Mouse (Mus musculus): ENCODE results near the gene Rtn4. TPM values are rescaled to one million over a fixed set of nuclear protein-coding genes. Genes with fewer than 3 reads are reported as not detected.

The Rtn4 gene
- total and polyA plus RNA-seq, 3 experiments: 46.5 to 202 (median 57.8) TPM

- Histone ChIP-seq H3K27ac (ENCODE audit: control insufficient read depth, low read depth, low read length) (no peak overlapping the region), H3K36me3 (ENCODE audit: control insufficient read depth in 1 of 2, insufficient read depth in 2 of 2, low read length in 2 of 2) (no peaks in the 10 kb centered on the region), H3K9me3 (replicated peaks; ENCODE audit: insufficient read depth, low read length) (no peaks in the 10 kb centered on the region), H3K4me3 (ENCODE audit: control insufficient read depth in 1 of 2, insufficient read depth in 1 of 2, low read depth in 2 of 2, low read length in 2 of 2) (no peak overlapping the region), H3K27me3 (ENCODE audit: control insufficient read depth in 1 of 2, insufficient read depth in 2 of 2, low read length in 2 of 2) (no peaks in the 10 kb centered on the region), H3K9ac (ENCODE audit: control insufficient read depth, low read depth, low read length, poor library complexity, severe bottlenecking) (no peak overlapping the region), H3K79me2 (ENCODE audit: control insufficient read depth, insufficient read depth, low read length, poor library complexity) (no peaks in the 10 kb centered on the region), H3K4me1 (ENCODE audit: control insufficient read depth in 1 of 2, insufficient read depth in 2 of 2, low read length in 2 of 2) (no peaks in the 10 kb centered on the region)
- no peak for DNase-seq (ENCODE audit: low read depth, low spot score)
- TF ChIP-seq ZC3H11A (IDR thresholded peaks at IDR 0.05; ENCODE audit: low read depth, low read length) (no peak), POLR2A (IDR thresholded peaks at IDR 0.05; ENCODE audit: control insufficient read depth in 1 of 2, insufficient read depth in 1 of 2, low read depth in 1 of 2, low read length in 2 of 2, poor library complexity in 1 of 2) (no peak), POLR2AphosphoS2 (IDR thresholded peaks at IDR 0.05; ENCODE audit: low read length) (no peak), USF1 (IDR thresholded peaks at IDR 0.05; ENCODE audit: low read depth, low read length) (no peak), EP300 (IDR thresholded peaks at IDR 0.05; ENCODE audit: low read depth in 1 of 2, low read length in 2 of 2) (no peak), POLR2AphosphoS5 (IDR thresholded peaks at IDR 0.05; ENCODE audit: borderline replicate concordance, low read depth, low read length) (no peak), CHD1 (IDR thresholded peaks at IDR 0.05; ENCODE audit: low read depth, low read length) (no peak), MAFK (IDR thresholded peaks at IDR 0.05; ENCODE audit: borderline replicate concordance, low read depth, low read length) (no peak), MEF2A (IDR thresholded peaks at IDR 0.05; ENCODE audit: extremely low read depth, insufficient replicate concordance, low read depth, low read length, poor library complexity, severe bottlenecking) (no peak), MYC (IDR thresholded peaks at IDR 0.05; ENCODE audit: low read depth, low read length) (no peak), KAT2A (conservative IDR thresholded peaks at IDR 0.05; ENCODE audit: low read depth, low read length) (no peak), RAD21 (IDR thresholded peaks at IDR 0.05; ENCODE audit: low read depth, low read length) (no peak), ELF1 (IDR thresholded peaks at IDR 0.05; ENCODE audit: low read depth, low read length) (no peak), NRF1 (IDR thresholded peaks at IDR 0.05; ENCODE audit: insufficient read depth, low read depth, low read length, poor library complexity, severe bottlenecking) (no peak), USF2 (IDR thresholded peaks at IDR 0.05; ENCODE audit: borderline replicate concordance in 1 of 2, insufficient read depth in 1 of 2, low read depth in 1 of 2, low read length in 2 of 2) (no peak), SMC3 (IDR thresholded peaks at IDR 0.05; ENCODE audit: low read depth, low read length) (no peak), TBP (IDR thresholded peaks at IDR 0.05; ENCODE audit: low read depth, low read length) (no peak), MAX (IDR thresholded peaks at IDR 0.05; ENCODE audit: low read length) (no peak), E2F4 (IDR thresholded peaks at IDR 0.05; ENCODE audit: borderline replicate concordance, low read depth, low read length) (no peak)
Measured at GRCm38 (mm10) chr11:29766313-29766982, 73.7 kb downstream of the Rtn4 start.

GRCm38 (mm10) chr11:29768523-29768922 lies 75.8 kb downstream of the Rtn4 start:
- TF ChIP-seq ZNF384 (IDR thresholded peaks at IDR 0.05; ENCODE audit: low read depth, low read length) (no peak), POLR2AphosphoS5 (IDR thresholded peaks at IDR 0.05; ENCODE audit: borderline replicate concordance, low read depth, low read length) (no peak), MYB (IDR thresholded peaks at IDR 0.05; ENCODE audit: low read depth, low read length) (no peak), TBP (IDR thresholded peaks at IDR 0.05; ENCODE audit: low read depth, low read length) (no peak), UBTF (IDR thresholded peaks at IDR 0.05; ENCODE audit: borderline replicate concordance, insufficient read depth, low read depth, low read length) (no peak), GABPA (IDR thresholded peaks at IDR 0.05; ENCODE audit: low read depth, low read length) (no peak), BHLHE40 (IDR thresholded peaks at IDR 0.05; ENCODE audit: borderline replicate concordance, low read depth, low read length) (no peak), MAFK (IDR thresholded peaks at IDR 0.05; ENCODE audit: borderline replicate concordance, low read depth, low read length) (no peak), E2F4 (IDR thresholded peaks at IDR 0.05; ENCODE audit: borderline replicate concordance, low read depth, low read length) (no peak), RAD21 (IDR thresholded peaks at IDR 0.05; ENCODE audit: low read depth, low read length) (no peak)
- no peaks in the 10 kb centered on the region for H3K27me3 ChIP-seq (ENCODE audit: control insufficient read depth in 1 of 2, insufficient read depth in 2 of 2, low read length in 2 of 2)
- no peaks in the 10 kb centered on the region for H3K79me2 ChIP-seq (ENCODE audit: control insufficient read depth, insufficient read depth, low read length, poor library complexity)
- DNase-seq (ENCODE audit: low read depth, low spot score): no peak
- H3K9me3 ChIP-seq (replicated peaks; ENCODE audit: insufficient read depth, low read length): no peaks in the 10 kb centered on the region
- no peaks in the 10 kb centered on the region for H3K36me3 ChIP-seq (ENCODE audit: control insufficient read depth in 1 of 2, insufficient read depth in 2 of 2, low read length in 2 of 2)
- no peak overlapping the region for H3K9ac ChIP-seq (ENCODE audit: control insufficient read depth, low read depth, low read length, poor library complexity, severe bottlenecking)
- H3K4me3 ChIP-seq (ENCODE audit: control insufficient read depth in 1 of 2, insufficient read depth in 1 of 2, low read depth in 2 of 2, low read length in 2 of 2): no peak overlapping the region
- H3K4me1 ChIP-seq (ENCODE audit: control insufficient read depth in 1 of 2, insufficient read depth in 2 of 2, low read length in 2 of 2): no peaks in the 10 kb centered on the region
- no peak overlapping the region for H3K27ac ChIP-seq (ENCODE audit: control insufficient read depth, low read depth, low read length)

Measured in MEL (cell line).